7 mouse cellular contexts compared by ENCODE assay signal in the genomic region with DNA sequence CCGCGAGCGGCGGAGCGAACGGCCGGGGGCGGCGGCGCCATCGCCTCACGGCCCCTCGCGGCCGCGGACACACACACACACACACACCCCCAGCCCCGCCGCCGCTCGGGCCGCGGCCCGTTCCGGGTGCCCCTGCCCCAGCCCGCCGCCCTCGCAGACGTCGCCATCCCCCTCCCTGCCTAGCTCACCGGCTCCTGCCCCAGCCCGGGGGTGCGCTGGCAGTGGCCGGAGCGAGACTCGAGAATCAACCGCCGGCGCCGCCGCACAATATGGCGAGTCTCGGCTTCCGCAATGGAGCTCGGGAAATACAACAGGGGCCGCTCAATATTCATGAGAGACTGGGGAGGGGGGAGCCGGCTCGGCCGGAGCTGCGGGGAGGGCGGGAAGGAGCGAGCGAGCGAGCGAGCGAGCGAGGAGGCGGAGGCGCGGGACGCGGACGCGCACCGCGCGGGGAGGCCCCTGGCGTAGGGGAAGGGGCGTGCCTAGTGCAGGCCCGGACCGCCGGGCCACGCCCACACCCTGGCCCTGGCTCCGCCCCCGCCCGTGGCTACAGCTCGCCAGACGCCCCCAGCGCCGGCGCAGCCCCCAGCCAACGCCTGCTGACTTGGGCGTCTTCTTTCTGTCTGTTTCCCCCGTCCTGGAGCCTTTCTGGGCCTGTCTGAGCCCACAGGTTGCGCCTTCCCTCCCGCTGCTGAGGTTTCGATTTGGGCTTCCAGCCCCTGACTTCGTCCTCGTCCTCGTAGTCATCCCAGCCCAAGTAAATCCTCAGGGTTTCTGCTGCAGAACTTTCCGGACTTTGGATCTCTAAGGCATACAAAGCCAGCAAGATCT. TPM values are rescaled to one million over a fixed set of nuclear protein-coding genes. Genes with fewer than 3 reads are reported as not detected.
DNase-seq lines count a peak whose midpoint lies in the region; ATAC-seq lines count a peak whose summit lies in the region.

A gene (minus strand): TSS at position 425 of the 831 bp plus-strand sequence.

- H3K9ac ChIP-seq in embryonic facial prominence, embryonic 11.5 days (replicated peaks; ENCODE audit: low read length) = peak within 1 kb of the TSS; percentile 98
- H3K9ac ChIP-seq in limb, embryonic 11.5 days (ENCODE audit: low read length) = peak within 1 kb of the TSS; percentile 97
- H3K9ac ChIP-seq in midbrain, embryonic 14.5 days (replicated peaks; ENCODE audit: low read length) = peak within 1 kb of the TSS; percentile 89

- no peaks in the 10 kb centered on the region for H3K4me1 ChIP-seq in embryonic facial prominence, embryonic 11.5 days (ENCODE audit: control insufficient read depth, insufficient read depth, low read length)
- H3K4me1 ChIP-seq in limb, embryonic 11.5 days (ENCODE audit: control insufficient read depth, insufficient read depth, low read length) = no peaks in the 10 kb centered on the region
- H3K4me1 ChIP-seq in midbrain, embryonic 14.5 days (ENCODE audit: control insufficient read depth, insufficient read depth, low read length) = peaks cover 12% of the 10 kb centered on the region; the same call in 1 of the 2 replicates

- H3K27me3 ChIP-seq in embryonic facial prominence, embryonic 11.5 days (ENCODE audit: control insufficient read depth, insufficient read depth, low read length) = no peaks in the 10 kb centered on the region
- no peaks in the 10 kb centered on the region for H3K27me3 ChIP-seq in limb, embryonic 11.5 days (ENCODE audit: control insufficient read depth, insufficient read depth, low read length)
- no peaks in the 10 kb centered on the region for H3K27me3 ChIP-seq in midbrain, embryonic 14.5 days (ENCODE audit: control insufficient read depth, insufficient read depth, low read length)

- ATAC-seq in embryonic facial prominence, embryonic 11.5 days (replicated peaks; ENCODE audit: insufficient number of reproducible peaks, low FRiP score, low TSS enrichment, low read depth) = peak; percentile 98
- ATAC-seq in limb, embryonic 11.5 days (ENCODE audit: insufficient number of reproducible peaks, low FRiP score, low TSS enrichment, low read depth) = peak; percentile 97
- peak; percentile 97 for ATAC-seq in midbrain, embryonic 14.5 days (ENCODE audit: low FRiP score, low TSS enrichment)

- H3K4me2 ChIP-seq in embryonic facial prominence, embryonic 11.5 days (ENCODE audit: low read depth, low read length) = peak within 1 kb of the TSS; percentile 47
- H3K4me2 ChIP-seq in limb, embryonic 11.5 days (ENCODE audit: low read depth, severe bottlenecking) = peak within 1 kb of the TSS; percentile 52
- peak within 1 kb of the TSS; percentile 67 for H3K4me2 ChIP-seq in midbrain, embryonic 14.5 days (ENCODE audit: low read length)

- H3K4me3 ChIP-seq in embryonic facial prominence, embryonic 11.5 days (ENCODE audit: low read depth, low read length) = peak within 1 kb of the TSS; percentile 96
- H3K4me3 ChIP-seq in limb, embryonic 11.5 days (ENCODE audit: low read depth, low read length) = peak within 1 kb of the TSS; percentile 94
- peak within 1 kb of the TSS; percentile 95 for H3K4me3 ChIP-seq in midbrain, embryonic 14.5 days (replicated peaks; ENCODE audit: low read depth, low read length)

- no peaks in the 10 kb centered on the region for H3K9me3 ChIP-seq in embryonic facial prominence, embryonic 11.5 days (replicated peaks; ENCODE audit: control insufficient read depth, low read length)
- H3K9me3 ChIP-seq in limb, embryonic 11.5 days (ENCODE audit: control insufficient read depth, low read length) = no peaks in the 10 kb centered on the region
- H3K9me3 ChIP-seq in midbrain, embryonic 14.5 days (ENCODE audit: control insufficient read depth, low read length) = no peaks in the 10 kb centered on the region

- H3K27ac ChIP-seq in embryonic facial prominence, embryonic 11.5 days (replicated peaks; ENCODE audit: low read depth, low read length) = peak within 1 kb of the TSS; percentile 98
- peak within 1 kb of the TSS; percentile 98 for H3K27ac ChIP-seq in limb, embryonic 11.5 days (replicated peaks; ENCODE audit: low read depth, low read length)
- H3K27ac ChIP-seq in midbrain, embryonic 14.5 days (replicated peaks; ENCODE audit: low read depth, low read length) = peak within 1 kb of the TSS; percentile 95

- H3K36me3 ChIP-seq in embryonic facial prominence, embryonic 11.5 days (replicated peaks; ENCODE audit: control insufficient read depth, insufficient read depth, low read depth, low read length) = no peaks in the 10 kb centered on the region
- no peaks in the 10 kb centered on the region for H3K36me3 ChIP-seq in limb, embryonic 11.5 days (ENCODE audit: control insufficient read depth, insufficient read depth, low read length)
- no peaks in the 10 kb centered on the region for H3K36me3 ChIP-seq in midbrain, embryonic 14.5 days (ENCODE audit: control insufficient read depth, insufficient read depth, low read length)

- WGBS in embryonic facial prominence, embryonic 11.5 days = under 1% methylated on average over 40 of the region's 90 CpGs
- WGBS in limb, embryonic 11.5 days = under 1% methylated on average over 67 of the region's 90 CpGs
- WGBS in midbrain, embryonic 14.5 days = under 1% methylated on average over 76 of the region's 90 CpGs

- peak; percentile 97 for DNase-seq in adrenal gland, postnatal 14 days
- peak; percentile 96 for DNase-seq in embryonic facial prominence, embryonic 11.5 days (ENCODE audit: low spot score)
- peak; percentile 99 for DNase-seq in heart, adult 11 months
- peak; percentile 93 for DNase-seq in kidney, adult 18-20 months
- peak; percentile 94 for DNase-seq in limb, embryonic 11.5 days (ENCODE audit: low spot score)
- peak; percentile 97 for DNase-seq in midbrain, embryonic 14.5 days
- peak; percentile 88 to 92 for DNase-seq in spleen, adult 18-20 months

RNA-seq across cellular contexts. Expression of the gene that starts here (rescaled TPM):
- total RNA-seq in adrenal gland, postnatal 14 days (2021) = 49.0 and 55.4 TPM in 2 replicates
- 140 and 160 TPM in 2 replicates for polyA plus RNA-seq in embryonic facial prominence, embryonic 11.5 days (2014; fragmentation: Nextera tagmentation; extraction: Ambion mirVana)
- 121 and 131 TPM in 2 replicates for polyA plus RNA-seq in limb, embryonic 11.5 days (2014; fragmentation: Nextera tagmentation; extraction: Ambion mirVana)
- 137 and 151 TPM in 2 replicates for polyA plus RNA-seq in midbrain, embryonic 14.5 days (2014; fragmentation: Nextera tagmentation; extraction: Ambion mirVana)

Comparison
In these comparisons a context has a peak if more than half of its experiments do, and no peak if none do; other contexts are left out.
1. Peak in every context shown above with its lines: DNase-seq, ATAC-seq, H3K4me3 ChIP-seq and H3K27ac ChIP-seq.